Mouse (Mus musculus) cortical plate, adult 2 months (tissue): ENCODE data around the gene Lrp8. TPM values are rescaled to one million over a fixed set of nuclear protein-coding genes. Genes with fewer than 3 reads are reported as not detected.
A peak's percentile ranks its signal among the peaks of the same experiment; 100 is the strongest.

ENCODE experiments used
- H3K27ac ChIP-seq: fragments of 200-500 bp; 2 replicates; pipeline ENCODE4 v1.5.1; 2012; ENCODE audit warnings: low read length, control low read depth, inconsistent platforms; ENCODE audit not compliant: insufficient read depth
- H3K4me1 ChIP-seq: fragments of 200-500 bp; 2 replicates; pipeline ENCODE4 v1.6.1; 2011; ENCODE audit warnings: low read length; ENCODE audit not compliant: control insufficient read depth, insufficient read depth
- H3K4me3 ChIP-seq: fragments of 200-500 bp; 2 replicates; pipeline ENCODE4 v1.5.1; 2011; ENCODE audit warnings: mild to moderate bottlenecking, low read length, control low read depth; ENCODE audit not compliant: insufficient read depth
- CTCF ChIP-seq: fragments of 200-500 bp; IDR thresholded peaks from 2 replicates; pipeline ENCODE4 v1.5.1; 2011; ENCODE audit warnings: mild to moderate bottlenecking, control low read depth, low read length; ENCODE audit not compliant: insufficient read depth; ENCODE audit errors: extremely low read depth
- POLR2A ChIP-seq: fragments of 200-500 bp; IDR thresholded peaks from 2 replicates; pipeline ENCODE4 v1.6.1; 2011; ENCODE audit warnings: mild to moderate bottlenecking, low read length, control low read depth; ENCODE audit not compliant: insufficient read depth; ENCODE audit errors: extremely low read depth
- polyA plus RNA-seq: library from polyadenylated mRNA; depleted of rRNA; stranded (reverse); fragments of >200 nt; gene quantifications from 2 replicates; pipeline ENCODE4 v1.2.3, GENCODE M21; 2012

Gene Lrp8
- polyA plus RNA-seq, 1 experiment, result 45.1 TPM

GRCm38 (mm10) chr4:107856958-107857686, 55.1 kb downstream of the Lrp8 start:
- no peak overlapping the region for H3K27ac ChIP-seq
- no peaks in the 10 kb centered on the region; the same call in 1 of the 2 replicates for H3K4me1 ChIP-seq
- TF ChIP-seq CTCF, result peak; percentile 35
- TF ChIP-seq POLR2A, result no peak

DNA sequence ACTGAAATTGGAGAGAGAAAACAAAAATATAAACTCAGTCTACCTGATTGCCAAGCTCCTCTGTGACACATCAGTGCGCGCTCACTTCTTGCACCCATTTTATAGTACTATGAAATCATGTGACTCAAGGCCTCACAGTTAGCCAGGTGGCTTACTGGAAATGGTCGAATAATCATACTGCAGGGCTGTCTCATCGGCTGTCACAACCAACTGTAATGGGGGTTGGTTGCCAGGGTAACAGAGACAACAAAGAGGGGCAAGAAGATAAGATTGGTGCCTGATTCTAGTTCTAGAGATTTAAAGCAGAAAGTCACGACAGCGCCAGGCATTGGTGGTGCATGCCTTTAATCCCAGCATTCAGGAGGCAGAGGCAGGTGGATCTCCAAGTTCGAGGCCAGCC, 56.9 kb downstream of the Lrp8 start:
- no peak for TF ChIP-seq POLR2A
- no peak for TF ChIP-seq CTCF
- H3K4me3 ChIP-seq, result no peak overlapping the region
- H3K4me1 ChIP-seq, result no peaks in the 10 kb centered on the region; the same call in 1 of the 2 replicates
- H3K27ac ChIP-seq, result no peak overlapping the region

More at GRCm38 (mm10) chr4:107856958-107857686, 55.1 kb downstream of the Lrp8 start:
- no peak overlapping the region for H3K4me3 ChIP-seq

DNA sequence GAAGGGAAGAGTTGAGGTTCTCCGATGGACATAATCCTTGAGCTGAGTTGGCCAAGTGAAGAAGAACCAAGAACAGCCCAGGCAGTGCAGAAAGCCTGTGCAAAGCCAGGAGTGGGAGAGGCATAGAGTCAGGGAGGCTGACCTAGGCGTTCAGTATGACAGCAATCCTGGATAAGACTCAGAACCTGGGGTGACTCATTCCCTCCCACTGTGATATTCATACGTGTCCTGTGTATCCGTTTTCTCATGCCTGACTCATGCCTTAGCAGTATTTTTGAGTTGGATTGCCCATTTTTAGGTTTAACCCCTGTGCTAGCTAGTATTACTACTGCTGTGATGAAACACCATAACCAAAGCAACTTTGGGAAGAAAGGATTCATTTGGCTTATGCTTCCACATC, 62.8 kb downstream of the Lrp8 start:
- H3K4me3 ChIP-seq, result no peak overlapping the region
- H3K27ac ChIP-seq, result no peak overlapping the region
- no peak for TF ChIP-seq CTCF
- TF ChIP-seq POLR2A, result no peak
- peaks cover 2% of the 10 kb centered on the region for H3K4me1 ChIP-seq

- no peak for TF ChIP-seq CTCF
- TF ChIP-seq POLR2A, result peak; percentile 96
- Histone ChIP-seq H3K27ac (0 out of 2 replicates have a peak within 1 kb of the TSS, but pooled peaks have one; percentile 5), H3K4me1 (no peaks in the 10 kb centered on the region; the same call in 1 of the 2 replicates), H3K4me3 (peak within 1 kb of the TSS; percentile 85)
These were observed 77.4 kb downstream of the Lrp8 start, which contains the start of gene Magoh for GRCm38 (mm10) chr4:107879254-107880050. TSS of gene Magoh (plus strand) at chr4:107879755.

DNA sequence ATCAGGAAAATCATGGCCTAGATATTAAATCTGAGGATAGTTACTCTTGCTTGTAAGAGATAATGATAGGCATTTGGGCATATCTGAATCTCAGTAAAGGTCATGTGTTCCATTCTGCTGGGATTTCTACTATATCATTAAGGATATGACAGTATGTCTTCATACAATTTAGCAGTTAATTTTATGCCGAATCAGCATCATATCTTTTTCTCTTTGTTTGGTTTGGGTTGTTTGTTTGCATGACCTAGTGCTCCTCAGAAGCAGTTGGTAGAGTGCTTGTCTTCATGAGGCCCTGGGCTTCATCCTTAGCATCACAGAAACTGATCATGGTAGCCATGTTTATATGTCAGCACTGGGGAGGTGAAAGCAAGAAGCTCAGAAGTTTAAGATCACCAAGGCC, 79.6 kb downstream of the Lrp8 start:
- Histone ChIP-seq H3K27ac (no peak overlapping the region), H3K4me1 (no peaks in the 10 kb centered on the region; the same call in 1 of the 2 replicates), H3K4me3 (no peak overlapping the region)
- TF ChIP-seq POLR2A (no peak), CTCF (no peak)

DNA sequence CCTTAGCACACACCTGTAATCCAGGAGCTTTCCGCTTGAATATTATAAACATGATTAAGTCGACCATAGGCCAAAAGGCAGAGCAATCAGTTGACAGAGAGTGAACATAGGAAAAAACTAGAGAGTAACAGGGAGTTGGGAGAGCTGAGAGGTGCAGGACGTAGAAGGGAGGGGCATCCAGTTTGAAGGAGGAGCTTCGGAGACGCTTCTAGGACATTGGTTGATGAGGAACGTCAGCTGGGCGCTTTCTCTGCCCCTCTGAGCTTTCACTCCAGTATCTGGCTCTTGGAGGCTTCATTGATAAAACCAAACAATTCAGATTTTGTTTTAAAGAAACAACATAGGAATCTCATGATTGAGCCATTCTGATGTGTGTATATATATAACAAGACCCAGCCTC, 84.3 kb downstream of the Lrp8 start:
- no peaks in the 10 kb centered on the region for H3K4me1 ChIP-seq
- H3K27ac ChIP-seq, result no peak overlapping the region
- no peak for TF ChIP-seq POLR2A
- no peak for TF ChIP-seq CTCF
- H3K4me3 ChIP-seq, result no peak overlapping the region

DNA sequence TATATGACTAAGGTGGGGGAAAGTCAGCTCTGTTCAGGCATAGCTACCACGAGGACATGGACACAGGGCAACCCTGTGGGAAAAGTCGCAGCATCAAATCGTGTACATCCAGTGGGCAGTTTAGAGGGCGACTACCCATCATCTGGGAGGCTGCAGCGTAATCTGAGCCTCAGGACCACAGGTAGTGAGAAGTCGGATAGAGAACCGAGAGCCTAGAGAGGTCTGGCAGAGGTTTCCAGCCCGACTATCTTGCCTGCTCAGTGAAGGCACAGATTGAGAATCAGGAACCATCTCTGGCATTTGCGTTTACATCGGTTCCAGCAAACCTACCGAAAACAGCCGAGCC, 87.3 kb downstream of the Lrp8 start:
- H3K4me3 ChIP-seq, result peak overlapping the region; percentile 86
- H3K4me1 ChIP-seq, result no peaks in the 10 kb centered on the region
- H3K27ac ChIP-seq, result peak overlapping the region; percentile 78
- TF ChIP-seq POLR2A, result no peak
- TF ChIP-seq CTCF, result no peak

GRCm38 (mm10) chr4:107889731-107890432, 87.8 kb downstream of the Lrp8 start, which contains the start of gene 0610037L13Rik:
TSS of gene 0610037L13Rik (plus strand) at chr4:107889813.
- H3K4me3 ChIP-seq, result peak within 1 kb of the TSS; percentile 86
- H3K4me1 ChIP-seq, result no peaks in the 10 kb centered on the region
- peak; percentile 91 for TF ChIP-seq POLR2A
- no peak for TF ChIP-seq CTCF
- peak within 1 kb of the TSS; percentile 78 for H3K27ac ChIP-seq

DNA sequence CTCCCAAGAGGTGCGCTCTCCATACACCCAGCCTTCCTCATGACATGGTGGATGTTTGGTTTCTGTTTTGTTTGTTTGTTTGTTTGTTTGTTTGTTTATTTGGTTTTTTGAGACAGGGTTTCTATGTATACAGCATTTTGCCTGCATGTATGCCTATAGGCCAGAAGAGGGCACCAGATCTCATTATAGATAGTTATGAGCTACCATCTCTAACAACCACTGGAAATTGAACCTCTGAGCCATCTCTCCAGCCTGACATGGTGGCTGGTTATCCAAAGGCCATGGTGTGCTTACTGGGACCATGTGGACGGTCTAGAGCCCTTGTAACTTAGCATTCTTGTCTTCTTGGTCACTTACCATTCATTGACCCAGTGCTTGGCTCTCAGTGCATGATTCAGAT, 90.6 kb downstream of the Lrp8 start:
- Histone ChIP-seq H3K4me3 (no peak overlapping the region), H3K4me1 (no peaks in the 10 kb centered on the region), H3K27ac (no peak overlapping the region)
- no peak for TF ChIP-seq POLR2A
- peak; percentile 31 for TF ChIP-seq CTCF
